In genomic region chr12:3310321-3310692, GRCm38 (mm10) we compare ENCODE assay signal across 8 mouse cellular contexts. TPM values are rescaled to one million over a fixed set of nuclear protein-coding genes. Genes with fewer than 3 reads are reported as not detected.
DNase-seq lines count a peak whose midpoint lies in the region; ATAC-seq and TF ChIP-seq lines count a peak whose summit lies in the region.

No protein-coding gene starts in this region.

- no peak for TF ChIP-seq CTCF in liver, adult 2 months (IDR thresholded peaks at IDR 0.05; ENCODE audit: low read depth, low read length)
- no peak for TF ChIP-seq CTCF in cortical plate, adult 2 months (IDR thresholded peaks at IDR 0.05; ENCODE audit: extremely low read depth, insufficient read depth, low read length)

- H3K36me3 ChIP-seq in liver, adult 2 months (ENCODE audit: control insufficient read depth, insufficient read depth, low read length), result no peaks in the 10 kb centered on the region
- H3K36me3 ChIP-seq in hindbrain, embryonic 12.5 days, result no peaks in the 10 kb centered on the region
- H3K36me3 ChIP-seq in midbrain, embryonic 14.5 days (ENCODE audit: control insufficient read depth, insufficient read depth, low read length), result no peaks in the 10 kb centered on the region

- peak overlapping the region; percentile 30 for H3K27ac ChIP-seq in liver, adult 2 months (replicated peaks; ENCODE audit: insufficient read depth, low read depth, low read length)
- peak overlapping the region; percentile 31; the same call in 1 of the 2 replicates for H3K27ac ChIP-seq in cortical plate, adult 2 months (ENCODE audit: insufficient read depth, low read length)
- H3K27ac ChIP-seq in hindbrain, embryonic 12.5 days, result peak overlapping the region; percentile 77
- H3K27ac ChIP-seq in midbrain, embryonic 14.5 days (replicated peaks; ENCODE audit: low read depth, low read length), result peak overlapping the region; percentile 81

- peak overlapping the region; percentile 70 for H3K9ac ChIP-seq in liver, adult 2 months (ENCODE audit: low read depth, low read length)
- H3K9ac ChIP-seq in hindbrain, embryonic 12.5 days, result peak overlapping the region; percentile 61
- peak overlapping the region; percentile 64 for H3K9ac ChIP-seq in midbrain, embryonic 14.5 days (replicated peaks; ENCODE audit: low read length)

- peaks cover 12% of the 10 kb centered on the region for H3K4me1 ChIP-seq in liver, adult 2 months (ENCODE audit: control insufficient read depth, insufficient read depth, low read length)
- peaks cover 4% of the 10 kb centered on the region; the same call in 1 of the 2 replicates for H3K4me1 ChIP-seq in cortical plate, adult 2 months (ENCODE audit: control insufficient read depth, insufficient read depth, low read length)
- peaks cover 14% of the 10 kb centered on the region for H3K4me1 ChIP-seq in hindbrain, embryonic 12.5 days
- peaks cover 14% of the 10 kb centered on the region for H3K4me1 ChIP-seq in midbrain, embryonic 14.5 days (ENCODE audit: control insufficient read depth, insufficient read depth, low read length)

- DNase-seq in liver, adult 2 months (ENCODE audit: extremely low read depth, low read depth, low spot score), result no peak
- DNase-seq in liver, result no peak
- DNase-seq in midbrain, embryonic 14.5 days, result no peak
- DNase-seq in adrenal gland, postnatal 36 days, result no peak
- no peak for DNase-seq in cerebellum, postnatal 25 days

- TF ChIP-seq POLR2A in liver, adult 2 months (IDR thresholded peaks at IDR 0.05; ENCODE audit: extremely low read depth, insufficient read depth, low read length), result no peak
- TF ChIP-seq POLR2A in cortical plate, adult 2 months (IDR thresholded peaks at IDR 0.05; ENCODE audit: extremely low read depth, insufficient read depth, low read length), result no peak

- peaks cover 17% of the 10 kb centered on the region for H3K79me2 ChIP-seq in liver, adult 2 months (ENCODE audit: control insufficient read depth, insufficient read depth, low read length)

- 8% methylated on average over 15 of the region's 15 CpGs for WGBS in liver, adult 2 months
- WGBS in hindbrain, embryonic 12.5 days, result 3% methylated on average over 15 of the region's 15 CpGs
- under 1% methylated on average over 15 of the region's 15 CpGs for WGBS in midbrain, embryonic 14.5 days

- no peak for ATAC-seq in hindbrain, embryonic 12.5 days (ENCODE audit: low FRiP score)
- ATAC-seq in midbrain, embryonic 14.5 days (ENCODE audit: low FRiP score, low TSS enrichment), result no peak
- no peak for ATAC-seq in monocyte, adult 5-6 weeks (replicated peaks; ENCODE audit: insufficient number of reproducible peaks, low FRiP score, low TSS enrichment, poor library complexity, severe bottlenecking)

- peak overlapping the region; percentile 65 for H3K4me2 ChIP-seq in hindbrain, embryonic 12.5 days (replicated peaks)
- H3K4me2 ChIP-seq in midbrain, embryonic 14.5 days (ENCODE audit: low read length), result peak overlapping the region; percentile 85

- no peaks in the 10 kb centered on the region for H3K27me3 ChIP-seq in liver, adult 2 months (ENCODE audit: control insufficient read depth, insufficient read depth, low read length)
- no peaks in the 10 kb centered on the region for H3K27me3 ChIP-seq in hindbrain, embryonic 12.5 days
- no peaks in the 10 kb centered on the region for H3K27me3 ChIP-seq in midbrain, embryonic 14.5 days (ENCODE audit: control insufficient read depth, insufficient read depth, low read length)

- no peaks in the 10 kb centered on the region for H3K9me3 ChIP-seq in hindbrain, embryonic 12.5 days (replicated peaks)
- no peaks in the 10 kb centered on the region for H3K9me3 ChIP-seq in midbrain, embryonic 14.5 days (ENCODE audit: control insufficient read depth, low read length)

- H3K4me3 ChIP-seq in liver, adult 2 months (ENCODE audit: insufficient read depth, low read depth, low read length), result peak overlapping the region; percentile 67
- H3K4me3 ChIP-seq in cortical plate, adult 2 months (ENCODE audit: insufficient read depth, low read length), result peak overlapping the region; percentile 58
- H3K4me3 ChIP-seq in hindbrain, embryonic 12.5 days, result peak overlapping the region; percentile 83
- peak overlapping the region; percentile 94 for H3K4me3 ChIP-seq in midbrain, embryonic 14.5 days (replicated peaks; ENCODE audit: low read depth, low read length)

RNA-seq across cellular contexts. Expression of gene Rab10, which starts 0.5 kb away (rescaled TPM):
- total RNA-seq in liver, adult 2 months (2014; rRNA removed), result 42.8 and 43.4 TPM in 2 replicates
- 18.7 and 21.5 TPM in 2 replicates for polyA plus RNA-seq in liver, adult 2 months (2012; rRNA removed)
- 105 and 108 TPM in 2 replicates for polyA plus RNA-seq in cortical plate, adult 2 months (2012; rRNA removed)
- 160 and 172 TPM in 2 replicates for polyA plus RNA-seq in hindbrain, embryonic 12.5 days (2016; fragmentation: Nextera tagmentation; extraction: Ambion mirVana)
- polyA plus RNA-seq in midbrain, embryonic 14.5 days (2014; fragmentation: Nextera tagmentation; extraction: Ambion mirVana), result 145 and 176 TPM in 2 replicates
- 100 to 1,000 TPM; 180 to 238 TPM for total RNA-seq in adrenal gland, postnatal 36 days (2021)
- total RNA-seq in monocyte, adult 5-6 weeks (2017), result 146 to 170 TPM (median 169 TPM) in 3 replicates

RNA-seq across cellular contexts. Expression of gene Kif3c, which starts 54.6 kb away (rescaled TPM):
- total RNA-seq in liver, adult 2 months (2014; rRNA removed), result 0.55 and 1.0 TPM in 2 replicates
- polyA plus RNA-seq in liver, adult 2 months (2012; rRNA removed), result 0.68 and 0.99 TPM in 2 replicates
- 123 and 130 TPM in 2 replicates for polyA plus RNA-seq in cortical plate, adult 2 months (2012; rRNA removed)
- 64.2 and 64.8 TPM in 2 replicates for polyA plus RNA-seq in hindbrain, embryonic 12.5 days (2016; fragmentation: Nextera tagmentation; extraction: Ambion mirVana)
- polyA plus RNA-seq in midbrain, embryonic 14.5 days (2014; fragmentation: Nextera tagmentation; extraction: Ambion mirVana), result 72.0 and 78.2 TPM in 2 replicates
- total RNA-seq in adrenal gland, postnatal 36 days (2021), result 10 to 100 TPM; 19.1 to 30.6 TPM
- total RNA-seq in monocyte, adult 5-6 weeks (2017), result 2.4 to 7.8 TPM (median 4.4 TPM) in 3 replicates

Comparison
In these comparisons a context has a peak if more than half of its experiments do, and no peak if none do; other contexts are left out.
1. H3K27ac ChIP-seq: peak in every context shown above with its lines; median percentile 81 in midbrain, embryonic 14.5 days; 77 in hindbrain, embryonic 12.5 days; 31 in cortical plate, adult 2 months; 30 in liver, adult 2 months.
2. RNA of gene Kif3c, which starts 54.6 kb away (polyA plus RNA-seq): 123 to 130 TPM in cortical plate, adult 2 months, 72.0 to 78.2 TPM in midbrain, embryonic 14.5 days and 64.2 to 64.8 TPM in hindbrain, embryonic 12.5 days; 0.68 to 0.99 TPM in liver, adult 2 months; every median in the first group is over 10 times any median in the second.
3. Peak in every context shown above with its lines, with median percentiles within 50 percentile points of each other: H3K4me3 ChIP-seq and H3K9ac ChIP-seq.